ENCODE assay signal across 30 mouse cellular contexts in genomic region chr2:75248251-75248650, GRCm38 (mm10).
DNase-seq lines count a peak whose midpoint lies in the region; ATAC-seq and TF ChIP-seq lines count a peak whose summit lies in the region.
"Had no signal": no experiment of that assay in that cellular context is flagged by ENCODE, and none has a peak within 500 bp of the region (broad histone marks: within the 10 kb centered on the region; RNA-seq: fewer than 3 reads in every experiment).

No protein-coding gene starts in this region.

- peaks cover 34% of the 10 kb centered on the region for H3K4me1 ChIP-seq in forebrain, embryonic 14.5 days (ENCODE audit: control insufficient read depth, insufficient read depth, low read length)
- peaks cover 5% of the 10 kb centered on the region; the same call in 1 of the 2 replicates for H3K4me1 ChIP-seq in forebrain, embryonic 11.5 days (replicated peaks; ENCODE audit: control insufficient read depth, insufficient read depth, low read length)
- H3K4me1 ChIP-seq in hindbrain, embryonic 14.5 days (replicated peaks; ENCODE audit: control insufficient read depth, insufficient read depth, low read length): peaks cover 26% of the 10 kb centered on the region
- peaks cover 14% of the 10 kb centered on the region for H3K4me1 ChIP-seq in hindbrain, embryonic 16.5 days (ENCODE audit: control insufficient read depth, insufficient read depth, low read depth, low read length)
- peaks cover 23% of the 10 kb centered on the region for H3K4me1 ChIP-seq in midbrain, embryonic 14.5 days (ENCODE audit: control insufficient read depth, insufficient read depth, low read length)
- H3K4me1 ChIP-seq in midbrain, embryonic 15.5 days: peaks cover 13% of the 10 kb centered on the region
- H3K4me1 ChIP-seq in limb, embryonic 10.5 days: peaks cover 33% of the 10 kb centered on the region
- H3K4me1 ChIP-seq: megakaryocyte, embryonic 14.5 days had no signal

- H3K36me3 ChIP-seq in forebrain, embryonic 14.5 days (ENCODE audit: control insufficient read depth, insufficient read depth, low read length): no peaks in the 10 kb centered on the region
- H3K36me3 ChIP-seq in forebrain, embryonic 11.5 days (ENCODE audit: control insufficient read depth, insufficient read depth, low read length): no peaks in the 10 kb centered on the region
- no peaks in the 10 kb centered on the region for H3K36me3 ChIP-seq in hindbrain, embryonic 14.5 days (replicated peaks; ENCODE audit: control insufficient read depth, insufficient read depth)
- no peaks in the 10 kb centered on the region for H3K36me3 ChIP-seq in hindbrain, embryonic 16.5 days (ENCODE audit: control insufficient read depth, insufficient read depth, low read length)
- H3K36me3 ChIP-seq in midbrain, embryonic 14.5 days (ENCODE audit: control insufficient read depth, insufficient read depth, low read length): no peaks in the 10 kb centered on the region
- H3K36me3 ChIP-seq in midbrain, embryonic 15.5 days (replicated peaks): no peaks in the 10 kb centered on the region
- no peaks in the 10 kb centered on the region for H3K36me3 ChIP-seq in limb, embryonic 10.5 days
- H3K36me3 ChIP-seq: G1E; heart, embryonic 10.5 days; heart, embryonic 15.5 days; limb, embryonic 13.5 days; midbrain, embryonic 12.5 days had no signal

- TF ChIP-seq CTCF in brain, embryonic 14.5 days (IDR thresholded peaks at IDR 0.05; ENCODE audit: borderline replicate concordance, extremely low read depth, insufficient read depth, insufficient read length): no peak

- no peak for ATAC-seq in forebrain, embryonic 14.5 days
- ATAC-seq in forebrain, embryonic 11.5 days (replicated peaks; ENCODE audit: low FRiP score): no peak
- no peak for ATAC-seq in hindbrain, embryonic 14.5 days (ENCODE audit: low FRiP score)
- no peak for ATAC-seq in hindbrain, embryonic 16.5 days
- ATAC-seq in midbrain, embryonic 14.5 days (ENCODE audit: low FRiP score, low TSS enrichment): no peak
- no peak for ATAC-seq in midbrain, embryonic 15.5 days (replicated peaks)
- ATAC-seq: inflammation-experienced regulatory T-cells, adult 6 months; Patski had no signal

- no peak for TF ChIP-seq POLR2A in brain, embryonic 14.5 days (IDR thresholded peaks at IDR 0.05; ENCODE audit: borderline replicate concordance, extremely low read depth, insufficient read depth, insufficient read length, poor library complexity, severe bottlenecking)

- no peaks in the 10 kb centered on the region for H3K9me3 ChIP-seq in forebrain, embryonic 14.5 days (replicated peaks; ENCODE audit: control insufficient read depth, low read length)
- no peaks in the 10 kb centered on the region for H3K9me3 ChIP-seq in forebrain, embryonic 11.5 days (ENCODE audit: control insufficient read depth, low read length)
- no peaks in the 10 kb centered on the region for H3K9me3 ChIP-seq in hindbrain, embryonic 14.5 days (ENCODE audit: control insufficient read depth, low read length)
- H3K9me3 ChIP-seq in hindbrain, embryonic 16.5 days (ENCODE audit: control insufficient read depth, low read length): no peaks in the 10 kb centered on the region
- no peaks in the 10 kb centered on the region for H3K9me3 ChIP-seq in midbrain, embryonic 14.5 days (ENCODE audit: control insufficient read depth, low read length)
- no peaks in the 10 kb centered on the region for H3K9me3 ChIP-seq in midbrain, embryonic 15.5 days
- H3K9me3 ChIP-seq in limb, embryonic 10.5 days (replicated peaks): no peaks in the 10 kb centered on the region
- H3K9me3 ChIP-seq: G1E; heart, embryonic 10.5 days; heart, embryonic 15.5 days; limb, embryonic 13.5 days; megakaryocyte, embryonic 14.5 days; midbrain, embryonic 12.5 days had no signal

- H3K4me3 ChIP-seq in forebrain, embryonic 14.5 days (ENCODE audit: low read depth, low read length): no peak overlapping the region
- H3K4me3 ChIP-seq in forebrain, embryonic 11.5 days (ENCODE audit: low read depth, low read length): no peak overlapping the region
- H3K4me3 ChIP-seq in hindbrain, embryonic 14.5 days (replicated peaks; ENCODE audit: low read length): no peak overlapping the region
- H3K4me3 ChIP-seq in hindbrain, embryonic 16.5 days (ENCODE audit: low read length): no peak overlapping the region
- H3K4me3 ChIP-seq in midbrain, embryonic 14.5 days (replicated peaks; ENCODE audit: low read depth, low read length): no peak overlapping the region
- H3K4me3 ChIP-seq in midbrain, embryonic 15.5 days: no peak overlapping the region
- no peak overlapping the region for H3K4me3 ChIP-seq in limb, embryonic 10.5 days
- H3K4me3 ChIP-seq: erythroblast, embryonic 14.5 days; heart, embryonic 10.5 days; heart, embryonic 15.5 days; layer of hippocampus, adult 2 months; left cerebral cortex, adult 2 months; limb, embryonic 13.5 days; megakaryocyte, embryonic 14.5 days; midbrain, embryonic 12.5 days had no signal

- H3K27ac ChIP-seq in forebrain, embryonic 14.5 days (ENCODE audit: low read depth, low read length): no peak overlapping the region; the same call in 1 of the 2 replicates
- no peak overlapping the region for H3K27ac ChIP-seq in forebrain, embryonic 11.5 days (ENCODE audit: low read depth, low read length)
- peak overlapping the region; percentile 14; the same call in 1 of the 2 replicates for H3K27ac ChIP-seq in hindbrain, embryonic 14.5 days
- no peak overlapping the region for H3K27ac ChIP-seq in hindbrain, embryonic 16.5 days (ENCODE audit: low read depth, low read length)
- H3K27ac ChIP-seq in midbrain, embryonic 14.5 days (replicated peaks; ENCODE audit: low read depth, low read length): no peak overlapping the region
- no peak overlapping the region for H3K27ac ChIP-seq in midbrain, embryonic 15.5 days
- H3K27ac ChIP-seq in limb, embryonic 10.5 days: no peak overlapping the region
- H3K27ac ChIP-seq: heart, embryonic 10.5 days; heart, embryonic 15.5 days; kidney, postnatal 0 days; layer of hippocampus, adult 2 months; left cerebral cortex, adult 2 months; limb, embryonic 13.5 days; midbrain, embryonic 12.5 days; stomach, postnatal 0 days had no signal

- peak; percentile 58 for DNase-seq in forebrain, embryonic 14.5 days (ENCODE audit: low spot score)
- DNase-seq in forebrain, embryonic 11.5 days (ENCODE audit: low spot score): no peak
- DNase-seq in hindbrain, embryonic 14.5 days (ENCODE audit: low spot score): no peak
- DNase-seq in midbrain, embryonic 14.5 days: peak; percentile 25
- DNase-seq in brain, embryonic 14.5 days (ENCODE audit: low read depth): peak; percentile 72
- no peak for DNase-seq in limb, embryonic 10.5 days (ENCODE audit: low spot score)
- DNase-seq: adrenal gland, postnatal 14 days; cerebellum, adult 2 months; cerebellum, postnatal 14 days; gastrocnemius, postnatal 14 days; kidney, adult 2 months; lung, postnatal 4 days; thymus, adult 18-20 months; thymus, postnatal 25 days had no signal

- WGBS in forebrain, embryonic 14.5 days: 22% methylated on average over 5 of the region's 5 CpGs
- 50% methylated on average over 5 of the region's 5 CpGs for WGBS in forebrain, embryonic 11.5 days
- 33% methylated on average over 5 of the region's 5 CpGs for WGBS in hindbrain, embryonic 14.5 days
- 30% methylated on average over 5 of the region's 5 CpGs for WGBS in hindbrain, embryonic 16.5 days
- WGBS in midbrain, embryonic 14.5 days: 30% methylated on average over 5 of the region's 5 CpGs
- 31% methylated on average over 5 of the region's 5 CpGs for WGBS in midbrain, embryonic 15.5 days
- 57% methylated on average over 5 of the region's 5 CpGs for WGBS in limb, embryonic 10.5 days

- no peak overlapping the region for H3K4me2 ChIP-seq in forebrain, embryonic 14.5 days (ENCODE audit: low read length)
- no peak overlapping the region for H3K4me2 ChIP-seq in forebrain, embryonic 11.5 days (ENCODE audit: low read depth, low read length, severe bottlenecking)
- no peak overlapping the region for H3K4me2 ChIP-seq in hindbrain, embryonic 14.5 days (replicated peaks)
- no peak overlapping the region for H3K4me2 ChIP-seq in hindbrain, embryonic 16.5 days (ENCODE audit: low read length)
- no peak overlapping the region for H3K4me2 ChIP-seq in midbrain, embryonic 14.5 days (ENCODE audit: low read length)
- H3K4me2 ChIP-seq in midbrain, embryonic 15.5 days: no peak overlapping the region
- H3K4me2 ChIP-seq: heart, embryonic 15.5 days; limb, embryonic 13.5 days; liver, embryonic 11.5 days; midbrain, embryonic 12.5 days had no signal

- no peak overlapping the region for H3K9ac ChIP-seq in forebrain, embryonic 14.5 days (ENCODE audit: low read length)
- no peak overlapping the region for H3K9ac ChIP-seq in forebrain, embryonic 11.5 days (ENCODE audit: low read length)
- no peak overlapping the region for H3K9ac ChIP-seq in hindbrain, embryonic 14.5 days
- H3K9ac ChIP-seq in hindbrain, embryonic 16.5 days (ENCODE audit: low read depth, low read length): no peak overlapping the region
- H3K9ac ChIP-seq in midbrain, embryonic 14.5 days (replicated peaks; ENCODE audit: low read length): no peak overlapping the region
- no peak overlapping the region for H3K9ac ChIP-seq in midbrain, embryonic 15.5 days
- H3K9ac ChIP-seq: heart, embryonic 15.5 days; limb, embryonic 13.5 days; midbrain, embryonic 12.5 days had no signal

- H3K27me3 ChIP-seq in forebrain, embryonic 14.5 days (replicated peaks; ENCODE audit: control insufficient read depth, insufficient read depth, low read length): no peaks in the 10 kb centered on the region
- H3K27me3 ChIP-seq in forebrain, embryonic 11.5 days (ENCODE audit: control insufficient read depth, insufficient read depth, low read length): no peaks in the 10 kb centered on the region
- no peaks in the 10 kb centered on the region for H3K27me3 ChIP-seq in hindbrain, embryonic 14.5 days (ENCODE audit: control insufficient read depth, insufficient read depth, low read length)
- no peaks in the 10 kb centered on the region for H3K27me3 ChIP-seq in hindbrain, embryonic 16.5 days (replicated peaks; ENCODE audit: control insufficient read depth, insufficient read depth, low read length)
- H3K27me3 ChIP-seq in midbrain, embryonic 14.5 days (ENCODE audit: control insufficient read depth, insufficient read depth, low read length): no peaks in the 10 kb centered on the region
- no peaks in the 10 kb centered on the region for H3K27me3 ChIP-seq in midbrain, embryonic 15.5 days (replicated peaks)
- H3K27me3 ChIP-seq in limb, embryonic 10.5 days (ENCODE audit: low read depth, poor library complexity, severe bottlenecking): no peaks in the 10 kb centered on the region; the same call in 1 of the 2 replicates
- H3K27me3 ChIP-seq: heart, embryonic 15.5 days; megakaryocyte, embryonic 14.5 days; midbrain, embryonic 12.5 days; Patski had no signal

Comparison
In these comparisons a context has a peak if more than half of its experiments do, and no peak if none do; other contexts are left out.
1. DNase-seq: peak in forebrain, embryonic 14.5 days (single experiment), midbrain, embryonic 14.5 days (single experiment) and brain, embryonic 14.5 days (single experiment); none in forebrain, embryonic 11.5 days (single experiment), hindbrain, embryonic 14.5 days (single experiment) and limb, embryonic 10.5 days (single experiment).